Mouse (Mus musculus) adrenal gland, adult 2 months (tissue): ENCODE data around the gene Ercc5. TPM values are rescaled to one million over a fixed set of nuclear protein-coding genes. Genes with fewer than 3 reads are reported as not detected.

Source experiments
- DNase-seq: peaks from one replicate; pipeline ENCODE4 v3.0.0; 2021
- polyA plus RNA-seq: library from polyadenylated mRNA; depleted of rRNA; stranded (reverse); fragments of >200 nt; gene quantifications from 2 replicates; pipeline ENCODE4 v1.2.3, GENCODE M21; 2012; rRNA removed
- total RNA-seq, 2 experiments: library from RNA; stranded (reverse); gene quantifications; 2 replicates each; pipeline ENCODE4 v1.2.3; 2021

The Ercc5 gene
- total and polyA plus RNA-seq, 3 experiments, result 3.5 to 23.9 (median 17.5) TPM

DNA sequence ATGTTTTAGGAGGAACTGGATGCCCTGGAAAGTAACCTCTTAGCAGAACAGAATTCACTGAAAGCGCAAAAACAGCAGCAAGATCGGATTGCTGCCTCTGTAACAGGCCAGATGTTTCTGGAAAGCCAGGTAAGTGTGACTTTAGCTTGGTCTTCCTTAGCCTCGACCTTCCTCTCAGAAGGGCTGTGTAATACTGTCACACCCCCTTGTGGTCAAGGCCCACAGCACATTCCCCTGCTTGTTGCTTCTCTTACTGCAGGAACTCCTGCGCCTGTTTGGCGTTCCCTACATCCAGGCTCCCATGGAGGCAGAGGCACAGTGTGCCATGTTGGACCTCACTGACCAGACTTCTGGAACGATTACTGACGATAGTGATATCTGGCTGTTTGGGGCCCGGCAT is 26.4 kb downstream of the Ercc5 start:
- DNase-seq, result no peak

DNA sequence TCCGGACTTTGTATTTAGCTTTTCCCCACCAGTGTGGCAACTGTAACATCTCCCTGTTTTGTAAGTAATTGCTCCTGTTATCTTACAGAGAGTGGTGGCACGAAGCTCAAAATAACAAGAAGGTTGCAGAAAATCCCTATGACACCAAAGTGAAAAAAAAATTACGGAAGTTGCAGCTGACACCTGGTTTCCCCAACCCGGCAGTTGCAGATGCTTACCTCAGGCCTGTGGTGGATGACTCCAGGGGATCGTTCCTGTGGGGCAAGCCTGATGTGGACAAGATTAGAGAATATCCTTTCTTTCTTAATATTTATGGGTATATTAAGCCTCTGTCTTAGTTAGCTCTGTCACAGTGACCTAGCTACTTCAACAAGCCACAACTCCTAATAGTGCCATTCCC is 30.5 kb downstream of the Ercc5 start:
- DNase-seq, result no peak

DNA sequence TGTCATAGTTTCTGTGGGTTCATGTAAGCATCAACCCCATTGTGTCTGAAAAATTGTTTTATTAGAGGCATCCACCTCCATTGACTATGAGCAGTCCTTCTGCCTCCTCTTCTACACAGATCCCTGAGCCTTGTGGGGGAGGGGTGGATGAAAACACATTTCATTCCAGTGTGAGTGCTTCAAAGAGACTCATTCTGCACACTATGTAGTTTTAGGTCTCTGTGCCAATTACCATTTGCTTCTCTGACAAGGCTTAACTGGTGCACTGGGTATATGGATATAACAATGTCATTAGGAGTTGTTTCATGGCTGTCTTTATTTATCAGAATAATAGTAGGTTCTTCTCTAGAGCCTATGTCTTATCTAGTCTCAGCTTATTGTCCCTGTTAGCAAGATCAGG is 38.9 kb downstream of the Ercc5 start:
- peak; percentile 12 for DNase-seq

DNA sequence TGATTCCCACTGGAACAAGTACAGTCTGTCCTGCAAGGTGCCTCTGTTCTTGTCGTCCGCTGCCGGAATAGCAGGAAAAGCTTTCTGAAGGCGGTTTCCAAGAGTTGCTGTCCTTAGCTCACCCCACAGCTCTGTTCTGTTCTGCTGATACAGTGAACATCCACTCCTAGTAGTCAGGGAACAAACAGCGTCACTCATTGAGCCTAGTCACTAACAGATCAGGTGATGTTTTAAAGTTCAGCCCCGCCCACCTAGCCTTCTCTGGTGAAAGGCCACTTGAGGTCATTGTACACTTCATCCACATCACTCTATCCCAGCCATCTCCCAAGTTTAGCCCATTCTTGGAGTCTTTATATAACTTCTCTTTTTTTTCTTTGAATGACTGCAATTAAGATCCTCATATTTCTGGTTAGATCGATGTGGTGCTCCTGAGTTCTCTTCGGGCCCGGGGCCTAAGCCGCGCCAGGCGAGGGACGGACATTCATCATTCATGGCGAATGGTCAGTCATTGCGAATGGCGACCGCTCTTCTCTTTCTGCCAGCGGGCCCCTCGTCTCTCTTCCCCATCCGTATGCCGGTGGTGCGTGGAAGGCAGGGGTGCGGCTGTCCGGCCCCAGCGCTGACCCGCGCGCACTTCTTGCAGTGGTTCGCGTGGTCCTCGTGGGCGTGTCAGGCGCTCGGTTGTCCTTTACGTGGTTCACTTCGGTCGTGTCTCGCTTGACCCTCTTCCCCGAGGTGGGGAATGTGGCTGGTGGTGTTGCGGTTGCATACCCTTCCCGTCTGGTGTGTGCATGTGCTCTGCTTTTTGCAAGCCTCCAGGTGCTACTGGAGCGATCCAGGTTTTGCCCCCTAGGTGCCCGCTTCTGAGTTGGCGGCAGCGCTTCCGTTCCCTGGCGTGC is 51.0 kb downstream of the Ercc5 start:
- peak; percentile 52 for DNase-seq

DNA sequence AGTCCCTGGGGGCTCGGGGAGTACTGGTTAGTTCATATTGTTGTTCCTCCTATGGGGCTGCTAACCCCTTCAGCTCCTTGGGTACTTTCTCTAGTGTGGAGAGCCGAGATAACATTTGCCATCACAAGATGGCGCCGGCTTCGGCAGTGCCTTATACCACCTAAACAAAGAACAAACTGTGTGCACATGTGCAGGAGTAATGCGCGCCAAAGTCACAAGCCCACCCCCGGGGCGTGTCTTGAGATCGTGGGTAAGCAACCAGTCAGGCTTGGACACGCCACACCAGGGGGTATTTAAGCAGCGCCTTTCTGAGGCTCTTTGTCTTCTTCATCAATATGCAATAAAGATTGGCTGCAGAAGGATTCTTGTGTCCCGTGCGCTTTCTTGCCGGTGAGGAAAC is 55.3 kb downstream of the Ercc5 start:
- no peak for DNase-seq

DNA sequence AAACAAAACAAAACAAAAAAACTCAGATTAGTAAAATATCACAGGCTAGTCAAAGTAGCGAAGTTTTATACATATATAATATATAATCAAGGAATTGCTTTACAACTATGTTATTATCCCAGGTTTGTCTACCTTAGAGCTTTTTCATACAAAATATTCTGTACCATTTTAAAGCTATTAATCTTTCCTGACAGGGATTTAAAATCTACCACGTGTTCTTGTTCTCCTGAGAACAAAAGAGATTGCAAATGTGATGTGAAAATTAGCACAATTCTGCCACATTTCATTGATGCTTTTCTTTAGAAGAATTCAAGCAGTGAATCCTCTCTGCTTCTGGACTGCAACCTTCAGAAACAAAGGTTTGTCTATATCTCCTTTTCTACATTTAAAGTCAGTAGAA is 66.9 kb downstream of the Ercc5 start:
- DNase-seq, result no peak

DNA sequence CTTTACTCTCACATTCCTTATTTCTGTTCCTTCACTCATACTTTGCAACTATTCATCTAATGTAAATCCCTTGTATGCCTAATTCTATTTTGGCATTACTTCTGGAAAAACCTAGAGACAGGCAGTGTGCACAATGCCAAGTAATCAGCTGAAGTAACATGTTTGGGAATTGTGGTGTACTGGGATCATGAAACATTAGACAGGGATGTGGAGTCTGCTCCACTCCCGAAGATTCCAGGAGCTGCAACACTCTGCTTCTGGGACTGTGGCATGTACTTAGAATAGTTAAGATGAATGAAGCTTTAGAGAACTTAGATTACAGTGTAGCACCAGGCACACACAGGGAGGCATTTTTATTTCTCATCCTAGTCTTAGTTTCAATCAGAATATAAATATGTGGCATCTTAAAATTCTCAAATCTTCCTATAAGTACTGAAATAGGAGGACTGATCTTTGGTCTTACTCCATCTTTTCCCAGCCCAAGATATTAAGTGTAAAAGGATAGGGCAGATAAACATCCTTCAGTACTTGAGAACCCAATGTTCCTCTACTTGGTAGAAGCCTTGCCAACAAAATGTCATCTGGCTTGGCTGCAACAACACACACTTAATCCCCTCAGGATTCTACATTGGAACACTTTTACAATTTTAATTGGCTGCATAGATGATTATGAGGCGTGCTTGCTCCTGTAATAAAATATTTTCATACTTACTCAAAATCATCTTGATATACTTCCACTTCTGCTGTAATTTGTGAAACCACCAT is 69.0 kb downstream of the Ercc5 start:
- no peak for DNase-seq

DNA sequence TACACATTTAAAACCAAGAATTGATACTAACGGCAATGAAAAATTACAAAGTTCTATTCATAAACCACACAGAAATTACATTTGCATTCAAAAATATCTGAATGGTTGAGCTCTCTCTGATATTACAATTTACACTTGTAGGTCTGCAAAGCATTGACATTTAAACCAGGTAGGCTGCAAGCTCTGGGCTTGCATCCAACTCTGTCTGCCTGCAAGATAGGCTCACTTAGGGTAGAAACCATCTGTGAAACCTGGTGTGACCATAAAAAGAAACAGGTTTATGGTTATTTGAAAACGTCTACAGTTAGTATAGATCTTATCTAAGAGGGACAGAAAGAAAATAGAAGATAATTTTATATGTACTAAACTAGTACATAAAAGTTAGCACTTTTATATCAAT is 69.6 kb downstream of the Ercc5 start:
- no peak for DNase-seq

DNA sequence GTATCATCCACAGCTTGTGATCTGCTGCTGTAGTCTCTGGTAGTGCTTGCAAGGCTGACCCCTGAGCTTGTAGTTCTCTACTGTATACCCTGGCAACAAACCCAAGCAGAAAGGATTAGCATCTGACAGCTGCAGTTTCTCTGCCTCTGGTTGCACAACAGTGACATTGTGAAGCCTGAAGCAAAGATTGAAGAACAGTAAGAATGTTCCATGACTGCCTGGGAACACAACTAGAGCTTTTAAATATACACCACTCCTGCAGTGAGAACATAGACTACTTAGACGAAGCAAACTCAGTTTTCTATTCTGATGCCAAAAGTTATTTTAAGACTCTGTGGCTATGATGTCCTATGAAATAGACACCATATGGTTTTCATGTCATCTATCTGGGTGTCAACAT is 71.3 kb downstream of the Ercc5 start, which contains the start of gene Mettl21e:
Gene Mettl21e (minus strand): TSS at position 86 of the 400 bp plus-strand sequence.
- DNase-seq, result no peak

DNA sequence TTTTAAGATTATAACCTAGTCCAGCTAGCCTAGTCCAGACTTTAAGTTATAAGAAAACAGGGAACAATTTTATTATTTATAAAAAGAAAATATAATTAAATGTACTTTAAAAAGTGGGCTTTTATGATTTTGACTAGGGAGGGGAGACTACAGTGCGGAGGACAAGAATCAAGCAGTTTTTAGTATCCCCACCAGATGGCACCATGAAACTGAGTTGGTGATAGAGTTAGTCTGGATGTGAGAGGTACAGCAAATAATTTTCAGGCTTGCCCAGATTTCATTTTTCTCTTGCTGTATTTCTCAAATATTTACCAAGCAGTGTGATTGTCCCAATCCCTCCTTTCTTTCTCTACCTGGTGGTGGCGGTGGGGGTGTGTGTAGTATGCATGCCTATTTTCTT is 81.5 kb downstream of the Ercc5 start:
- peak; percentile 55 for DNase-seq

Other genes starting within 250 kb of the Ercc5 start
- gene Tpp2, start 214.1 kb upstream of the Ercc5 start, total RNA-seq, result 10 to 100 TPM; 44.3 to 45.1 TPM
- 4.9 and 6.3 TPM in 2 replicates for gene Tpp2, start 214.1 kb upstream of the Ercc5 start, polyA plus RNA-seq
- gene Mettl21c, start 127.7 kb upstream of the Ercc5 start, total RNA-seq, result not detected
- 0.04 TPM in 1 of 2 replicates, not detected in the other for gene Mettl21c, start 127.7 kb upstream of the Ercc5 start, polyA plus RNA-seq
- under 1 TPM in 1 of 2 experiments, not detected in 1; 0.12 TPM for gene Gm8251, start 85.8 kb upstream of the Ercc5 start, total RNA-seq
- not detected in 2 replicates for gene Gm8251, start 85.8 kb upstream of the Ercc5 start, polyA plus RNA-seq
- 10 to 100 TPM in 1 of 2 experiments, 1 to 10 TPM in 1; 9.3 to 11.5 TPM for gene Tex30, start 45.3 kb upstream of the Ercc5 start, total RNA-seq
- 1.2 and 1.4 TPM in 2 replicates for gene Tex30, start 45.3 kb upstream of the Ercc5 start, polyA plus RNA-seq
- gene Kdelc1, start 28.9 kb upstream of the Ercc5 start, total RNA-seq, result 10 to 100 TPM; 15.3 to 17.9 TPM
- 23.2 and 31.7 TPM in 2 replicates for gene Kdelc1, start 28.9 kb upstream of the Ercc5 start, polyA plus RNA-seq
- 10 to 100 TPM; 13.3 to 19.4 TPM for gene Bivm, start 28.8 kb upstream of the Ercc5 start, total RNA-seq
- 3.4 and 9.2 TPM in 2 replicates for gene Bivm, start 28.8 kb upstream of the Ercc5 start, polyA plus RNA-seq
- gene Mettl21e, start 71.2 kb downstream of the Ercc5 start, total RNA-seq, result not detected
- gene Mettl21e, start 71.2 kb downstream of the Ercc5 start, polyA plus RNA-seq, result not detected in 2 replicates